Mouse (Mus musculus) naive thymus-derived CD4-positive, alpha-beta T cell, adult 2 months (primary cell): Measurements from ENCODE around the gene Mobp.
"Not testable (repeated sequence)": the region's sequence is repeated elsewhere in the genome, so short reads cannot be mapped to it uniquely, and the experiment has no call there.

Experiments
- DNase-seq: peaks from one replicate; pipeline ENCODE4 v3.0.0-alpha.2; 2011; ENCODE audit warnings: low read depth

The Mobp gene

DNA sequence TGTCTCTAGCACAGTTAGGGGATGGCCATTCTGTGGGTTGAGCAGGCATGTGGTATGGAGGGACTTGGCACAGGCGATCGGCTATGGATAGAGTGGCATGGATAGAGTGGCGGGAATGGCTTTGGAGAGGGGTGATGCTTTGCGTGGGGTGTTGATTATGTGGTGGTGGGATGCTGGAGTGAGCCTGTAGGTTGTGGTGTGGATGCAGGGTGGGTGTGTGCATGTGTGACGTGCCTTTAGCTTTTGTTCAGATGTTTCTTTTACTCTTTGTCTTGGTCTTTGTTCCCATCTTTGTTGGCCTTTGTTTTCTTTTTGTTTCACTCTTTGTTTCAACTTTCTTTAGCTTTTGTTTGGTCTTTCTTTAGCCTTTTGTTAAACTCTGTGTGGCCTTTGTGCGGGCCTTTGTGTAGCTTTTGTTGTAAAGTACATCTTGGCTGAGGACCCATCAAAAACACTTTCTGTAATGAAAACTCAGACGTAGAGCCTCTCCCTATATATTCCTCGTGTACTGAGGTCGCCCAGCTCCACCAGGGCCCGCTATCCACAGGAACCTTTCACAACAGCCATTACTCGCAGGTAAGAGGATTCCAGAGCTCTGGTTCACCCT lies at the start of gene Mobp:
TSS of gene Mobp (plus strand) at position 486 of the 607 bp plus-strand sequence.
- no peak for DNase-seq

- no peak for DNase-seq
Measured at GRCm38 (mm10) chr9:120101165-120101564, 48.3 kb upstream of the Mobp start.

DNA sequence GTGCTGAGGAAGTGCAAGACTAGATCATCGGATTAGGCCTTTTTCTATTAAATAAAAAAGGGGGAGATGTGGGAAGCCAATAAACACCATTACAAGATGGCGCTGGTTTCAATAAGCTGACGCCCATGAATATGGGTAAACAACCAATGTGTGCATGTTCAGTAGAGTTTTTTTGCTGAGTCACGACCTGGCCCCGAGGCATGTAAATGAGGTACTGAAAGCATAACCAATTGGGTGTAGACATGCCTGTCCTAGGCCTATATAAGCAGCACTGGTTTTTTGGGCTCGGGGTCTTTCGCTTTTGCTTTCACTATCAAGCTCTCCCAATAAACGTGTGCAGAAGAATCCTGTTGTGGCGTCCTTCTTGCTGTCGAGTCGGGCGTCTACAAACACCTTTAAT lies 40.6 kb upstream of the Mobp start:
- DNase-seq, result not testable (repeated sequence)

DNA sequence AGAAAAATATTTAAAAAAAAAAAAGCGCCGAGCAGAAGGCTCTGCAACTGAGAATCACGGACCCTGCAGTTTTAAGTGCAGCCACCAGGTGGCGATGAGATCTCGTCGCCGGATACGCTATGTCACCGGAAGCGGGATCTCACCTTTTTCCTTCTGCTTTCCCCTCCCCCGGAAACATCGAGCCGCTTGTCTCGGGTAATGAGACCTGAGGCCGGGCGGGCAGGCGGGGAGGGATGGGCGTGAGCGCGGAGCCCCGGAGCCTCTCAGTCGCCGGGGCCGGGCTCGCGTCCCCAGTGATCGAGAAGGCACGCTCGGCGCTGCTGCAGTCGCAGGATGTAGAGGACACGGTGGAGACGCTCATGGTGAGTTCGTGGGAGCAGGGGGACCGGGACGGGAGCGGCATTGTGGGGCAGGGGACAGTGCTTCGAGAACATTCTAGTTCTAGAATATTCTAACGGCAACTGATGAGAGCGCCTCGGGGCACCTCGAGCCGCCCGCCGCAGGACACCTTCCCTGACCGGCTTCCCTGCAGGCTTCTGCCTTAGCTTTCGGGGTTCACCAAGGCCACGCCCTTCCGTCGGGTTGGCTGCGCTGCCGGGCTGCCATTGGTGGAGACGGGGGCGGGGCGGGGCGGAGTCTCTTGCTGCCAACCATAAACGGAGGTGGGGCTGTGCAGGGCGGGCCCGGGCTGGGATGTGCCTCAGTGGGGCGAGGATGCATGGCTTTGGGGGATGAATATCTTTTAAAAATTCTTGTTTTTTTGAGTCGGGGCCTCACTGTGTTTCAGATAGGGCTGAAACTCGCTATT lies 39.1 kb upstream of the Mobp start, which contains the start of gene Slc25a38:
TSS of gene Slc25a38 (plus strand) at position 164 of the 808 bp plus-strand sequence.
- DNase-seq, result peak; percentile 96

- DNase-seq, result no peak
Measured at GRCm38 (mm10) chr9:120111156-120111945, 38.2 kb upstream of the Mobp start.

DNA sequence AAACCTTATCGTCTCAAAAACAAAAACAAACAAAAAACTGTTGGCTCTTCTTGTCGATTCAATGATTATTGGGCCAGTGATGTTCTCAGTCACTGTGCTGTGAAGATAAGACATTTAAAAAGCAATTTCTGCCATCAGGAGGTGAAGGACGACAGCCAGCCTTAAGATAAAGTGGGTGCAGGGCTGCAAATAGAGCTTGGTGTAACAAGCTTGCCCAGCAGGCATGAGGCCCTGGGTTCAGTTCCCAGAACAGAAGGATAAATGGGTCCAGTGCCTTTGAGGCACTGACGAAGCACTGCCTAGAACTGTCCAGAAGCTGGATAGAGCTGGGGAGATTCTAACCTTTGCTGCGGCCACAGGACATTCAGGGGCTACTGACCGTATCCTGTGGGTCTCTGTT lies 37.0 kb upstream of the Mobp start:
- no peak for DNase-seq

DNA sequence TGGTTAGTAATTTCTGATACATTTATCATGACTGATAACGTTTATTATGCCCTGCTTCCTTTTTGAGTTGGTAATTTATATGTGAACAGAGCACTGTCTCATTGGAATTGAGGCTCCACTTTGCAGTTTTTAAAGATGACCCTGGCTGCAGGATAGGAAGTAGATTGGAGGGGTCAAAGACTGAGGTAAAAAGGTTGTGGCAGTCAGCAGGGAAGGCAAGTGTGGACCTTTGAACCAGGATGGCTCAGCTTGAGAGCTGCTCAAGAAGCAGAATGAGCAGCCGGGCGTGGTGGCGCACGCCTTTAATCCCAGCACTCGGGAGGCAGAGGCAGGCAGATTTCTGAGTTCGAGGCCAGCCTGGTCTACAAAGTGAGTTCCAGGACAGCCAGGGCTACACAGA lies 36.1 kb upstream of the Mobp start:
- DNase-seq, result no peak

- DNase-seq, result no peak
Measured at GRCm38 (mm10) chr9:120114051-120114788, 35.3 kb upstream of the Mobp start.

DNA sequence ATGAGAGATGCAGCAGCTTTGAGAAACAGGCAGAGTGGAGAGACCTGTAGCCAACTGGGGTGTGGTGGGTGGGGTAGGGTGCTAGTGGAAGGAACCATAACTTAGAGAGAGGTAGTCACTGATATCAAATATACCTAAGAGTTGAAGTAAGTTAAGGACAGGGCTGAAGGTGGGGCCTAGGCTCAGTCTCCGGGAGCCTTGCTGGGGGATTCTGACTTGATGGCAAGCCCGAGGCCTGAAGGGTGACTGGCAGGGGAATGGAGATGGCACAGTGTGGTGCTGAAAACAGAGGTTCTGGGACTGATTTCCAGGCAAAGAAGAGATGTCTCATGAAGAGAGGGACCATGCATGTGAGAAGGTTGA lies 34.7 kb upstream of the Mobp start:
- no peak for DNase-seq

- DNase-seq, result no peak
Measured at GRCm38 (mm10) chr9:120115580-120115979, 33.9 kb upstream of the Mobp start.

- no peak for DNase-seq
Measured at GRCm38 (mm10) chr9:120116184-120116624, 33.3 kb upstream of the Mobp start.

DNA sequence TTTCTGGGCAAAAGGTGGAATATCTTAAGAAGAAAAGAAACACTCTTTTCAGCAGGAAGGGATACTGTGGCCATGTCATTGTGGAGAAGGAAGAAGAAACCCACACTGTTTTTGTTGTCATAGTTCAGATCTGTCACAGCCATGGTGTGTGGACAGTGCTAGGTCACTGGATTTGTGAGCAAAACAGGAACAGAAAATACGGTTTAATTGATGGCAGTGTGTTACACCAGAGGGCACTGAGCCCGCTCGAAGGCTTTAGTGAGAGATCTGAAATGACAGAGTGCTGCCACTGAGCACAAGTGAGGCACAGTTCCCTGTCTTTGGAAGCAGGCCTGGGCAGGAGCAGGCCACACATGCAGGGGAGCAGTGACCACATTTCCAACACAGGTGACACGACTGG lies 31.3 kb upstream of the Mobp start:
- DNase-seq, result no peak

DNA sequence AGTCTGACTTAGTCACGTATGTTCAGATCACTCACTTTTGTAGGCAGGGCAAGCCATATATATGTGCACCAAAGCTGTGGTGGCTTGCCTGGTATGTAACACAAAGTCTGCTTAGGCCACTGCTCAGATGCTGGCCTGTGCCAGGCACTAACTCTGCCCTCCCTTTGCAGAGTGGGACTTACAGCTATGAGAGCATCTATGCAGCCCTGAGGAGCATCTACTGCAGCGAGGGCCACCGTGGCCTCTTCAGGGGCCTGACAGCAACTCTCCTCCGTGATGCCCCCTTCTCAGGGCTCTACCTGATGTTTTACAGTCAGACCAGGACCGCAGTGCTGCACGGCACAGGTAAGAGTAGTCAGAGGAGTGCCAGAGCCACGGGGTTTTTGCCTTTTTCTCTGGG lies 29.0 kb upstream of the Mobp start:
- no peak for DNase-seq

- peak; percentile 43 for DNase-seq
Measured at GRCm38 (mm10) chr9:120126868-120127267, 22.6 kb upstream of the Mobp start.

DNA sequence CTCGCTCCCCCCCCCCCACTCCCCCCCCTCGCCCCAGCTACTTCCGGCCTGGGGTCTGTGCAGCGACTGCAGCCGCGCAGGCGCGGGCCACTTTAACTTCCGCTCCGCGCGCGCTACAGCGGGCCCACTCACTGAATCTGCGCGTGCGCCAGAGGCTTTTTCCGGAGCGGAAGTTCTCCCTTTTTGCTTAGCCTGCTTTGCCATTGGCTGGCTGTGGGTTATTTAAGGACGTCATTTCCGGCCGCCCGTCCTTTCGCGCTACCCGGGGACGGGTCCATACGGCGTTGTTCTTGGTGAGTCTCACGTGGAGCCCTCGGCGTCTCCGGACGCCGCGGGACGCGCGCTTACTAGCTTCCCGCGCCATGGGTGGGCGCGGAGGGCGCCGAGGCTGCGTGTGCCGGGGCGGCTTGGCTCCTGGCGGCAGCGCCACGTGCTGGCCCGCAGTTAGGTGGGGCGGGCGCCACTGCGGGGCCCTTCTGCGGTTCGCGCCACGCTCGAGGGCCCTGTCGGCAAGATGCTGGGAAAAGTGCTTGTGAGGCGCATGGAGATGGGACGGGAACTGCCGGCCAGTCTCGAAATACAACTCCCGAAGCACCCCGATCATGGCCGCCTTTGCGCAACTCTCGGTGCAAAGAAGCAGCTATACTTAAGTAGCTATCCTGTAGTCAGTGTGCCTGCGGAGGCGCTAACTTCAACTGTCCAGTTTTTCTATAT lies 21.8 kb upstream of the Mobp start, which contains the start of gene Rpsa:
TSS of gene Rpsa (plus strand) at position 152 of the 714 bp plus-strand sequence.
- DNase-seq, result peak; percentile 99

DNA sequence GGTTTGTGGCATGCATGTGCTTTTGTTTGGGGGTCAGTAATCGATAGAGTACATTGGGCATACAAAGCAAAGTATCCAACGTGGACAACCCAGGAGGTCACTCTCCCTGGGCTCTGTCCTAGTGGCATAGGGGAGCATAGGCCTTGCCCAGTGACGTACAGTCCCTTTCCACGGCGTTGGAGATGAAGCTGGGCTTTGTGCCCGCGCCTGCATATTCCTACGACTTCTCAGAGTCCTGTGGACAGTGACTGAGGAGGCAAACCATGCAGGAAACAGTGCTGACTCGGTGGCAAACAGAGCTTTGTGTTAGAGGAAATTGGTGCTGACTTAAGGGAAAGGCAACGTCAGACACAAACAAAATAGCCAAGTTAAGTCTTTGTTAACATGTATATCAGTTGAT lies 20.2 kb upstream of the Mobp start:
- peak; percentile 29 for DNase-seq

- no peak for DNase-seq
Measured at GRCm38 (mm10) chr9:120131784-120132288, 17.7 kb upstream of the Mobp start.

DNA sequence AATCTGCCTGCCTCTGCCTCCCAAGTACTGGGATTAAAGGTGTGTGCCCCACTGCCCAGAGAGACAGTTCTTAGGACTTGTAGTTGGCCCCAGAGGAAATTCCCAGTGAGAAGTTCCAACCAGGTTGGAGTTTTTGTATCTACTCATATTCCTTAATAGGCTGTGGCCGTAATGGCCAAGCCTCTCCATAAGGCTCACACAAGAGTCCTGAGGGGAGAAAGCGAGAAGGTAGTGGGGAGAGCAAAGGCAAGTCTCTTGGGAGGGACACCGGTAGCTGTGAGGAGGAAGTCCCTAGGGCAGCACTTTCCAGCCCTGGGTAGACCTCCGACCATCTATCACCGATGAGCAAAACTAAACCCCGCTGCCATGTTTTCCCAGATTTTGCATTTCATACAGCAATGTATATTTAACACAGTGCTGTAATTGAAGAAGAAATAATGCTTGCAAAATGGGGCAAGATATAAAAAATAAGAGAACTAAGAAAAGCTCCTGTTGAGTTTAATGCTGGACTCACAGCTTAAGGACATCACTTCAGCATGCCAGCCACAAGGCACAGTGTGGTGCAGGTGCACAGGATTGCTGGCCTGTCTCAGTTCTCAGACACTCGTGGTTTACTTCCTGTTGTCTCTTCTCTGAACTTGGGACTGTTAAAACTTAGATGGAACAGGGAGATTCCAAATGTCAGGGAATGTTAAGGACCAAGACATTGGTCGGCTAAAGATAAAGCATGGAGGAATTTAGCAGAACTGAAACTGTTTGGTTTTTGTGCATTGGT lies 16.3 kb upstream of the Mobp start:
- no peak for DNase-seq

- no peak for DNase-seq
Measured at GRCm38 (mm10) chr9:120133755-120134475, 15.6 kb upstream of the Mobp start.
